Mouse (Mus musculus): ENCODE results near the gene Zfp689. TPM values are rescaled to one million over a fixed set of nuclear protein-coding genes. Genes with fewer than 3 reads are reported as not detected.

Zfp689 gene
- 10.2 TPM for polyA plus RNA-seq (2017; shearing (Covaris generic))

GRCm38 (mm10) chr7:127448521-127449300 lies at the start of gene Zfp689:
Zfp689 (minus strand) TSS chr7:127449158.

GRCm38 (mm10) chr7:127478635-127479317 lies 29.8 kb upstream of the Zfp689 start, which contains the start of gene Fbrs:
Fbrs (plus strand) TSS chr7:127479199.

GRCm38 (mm10) chr7:127459311-127459710 lies 10.4 kb upstream of the Zfp689 start, which contains the start of gene Prr14:
Prr14 (plus strand) TSS chr7:127459611.

GRCm38 (mm10) chr7:127421388-127422191 lies 27.4 kb downstream of the Zfp689 start, which contains the start of gene Zfp688:
Zfp688 (minus strand) TSS chr7:127422068.

GRCm38 (mm10) chr7:127406002-127406987 lies 42.7 kb downstream of the Zfp689 start, which contains the start of gene Zfp764:
Zfp764 (minus strand) TSS chr7:127406822.

GRCm38 (mm10) chr7:127393157-127393943 lies 55.6 kb downstream of the Zfp689 start, which contains the start of gene E430018J23Rik:
E430018J23Rik (minus strand) TSS chr7:127393629.

Other genes with a start within 250 kb of the Zfp689 start
- 73.5 TPM for gene Tbc1d10b, start 240.7 kb downstream of the Zfp689 start, polyA plus RNA-seq (2017; shearing (Covaris generic))
- gene Mylpf, start 240.3 kb downstream of the Zfp689 start, polyA plus RNA-seq (2017; shearing (Covaris generic)) = 19.1 TPM
- 26.6 TPM for gene Zfp553, start 216.1 kb downstream of the Zfp689 start, polyA plus RNA-seq (2017; shearing (Covaris generic))
- 541 TPM for gene Sept1, start 216.0 kb downstream of the Zfp689 start, polyA plus RNA-seq (2017; shearing (Covaris generic))
- 14.6 TPM for gene Zfp771, start 204.9 kb downstream of the Zfp689 start, polyA plus RNA-seq (2017; shearing (Covaris generic))
- 38.6 TPM for gene Dctpp1, start 188.4 kb downstream of the Zfp689 start, polyA plus RNA-seq (2017; shearing (Covaris generic))
- gene Sephs2, start 175.1 kb downstream of the Zfp689 start, polyA plus RNA-seq (2017; shearing (Covaris generic)) = 43.1 TPM
- 276 TPM for gene Itgal, start 152.9 kb downstream of the Zfp689 start, polyA plus RNA-seq (2017; shearing (Covaris generic))
- gene Zfp768, start 103.6 kb downstream of the Zfp689 start, polyA plus RNA-seq (2017; shearing (Covaris generic)) = 0.32 TPM
- gene Zfp747, start 73.1 kb downstream of the Zfp689 start, polyA plus RNA-seq (2017; shearing (Covaris generic)) = 16.9 TPM
- gene 9130019O22Rik, start 62.0 kb downstream of the Zfp689 start, polyA plus RNA-seq (2017; shearing (Covaris generic)) = 7.8 TPM
- gene E430018J23Rik, start 55.5 kb downstream of the Zfp689 start, polyA plus RNA-seq (2017; shearing (Covaris generic)) = 7.1 TPM
- gene Zfp764, start 42.3 kb downstream of the Zfp689 start, polyA plus RNA-seq (2017; shearing (Covaris generic)) = 13.6 TPM
- 49.9 TPM for gene Zfp688, start 27.1 kb downstream of the Zfp689 start, polyA plus RNA-seq (2017; shearing (Covaris generic))
- gene Prr14, start 10.5 kb upstream of the Zfp689 start, polyA plus RNA-seq (2017; shearing (Covaris generic)) = 135 TPM
- gene Fbrs, start 30.0 kb upstream of the Zfp689 start, polyA plus RNA-seq (2017; shearing (Covaris generic)) = 17.4 TPM
- gene Srcap, start 62.8 kb upstream of the Zfp689 start, polyA plus RNA-seq (2017; shearing (Covaris generic)) = 72.1 TPM
- gene Gm42715, start 70.4 kb upstream of the Zfp689 start, polyA plus RNA-seq (2017; shearing (Covaris generic)) = 6.4 TPM
- 15.0 TPM for gene Tmem265, start 112.2 kb upstream of the Zfp689 start, polyA plus RNA-seq (2017; shearing (Covaris generic))
- 114 TPM for gene Phkg2, start 124.2 kb upstream of the Zfp689 start, polyA plus RNA-seq (2017; shearing (Covaris generic))
- 0.42 TPM for gene Ccdc189, start 139.4 kb upstream of the Zfp689 start, polyA plus RNA-seq (2017; shearing (Covaris generic))
- gene Rnf40, start 139.6 kb upstream of the Zfp689 start, polyA plus RNA-seq (2017; shearing (Covaris generic)) = 129 TPM
- 1.0 TPM for gene Zfp629, start 166.6 kb upstream of the Zfp689 start, polyA plus RNA-seq (2017; shearing (Covaris generic))

All from CD4-positive, CD25-positive, alpha-beta regulatory T cell (primary cell).